Mouse (Mus musculus): ENCODE measurements around the gene Smim7.

DNA sequence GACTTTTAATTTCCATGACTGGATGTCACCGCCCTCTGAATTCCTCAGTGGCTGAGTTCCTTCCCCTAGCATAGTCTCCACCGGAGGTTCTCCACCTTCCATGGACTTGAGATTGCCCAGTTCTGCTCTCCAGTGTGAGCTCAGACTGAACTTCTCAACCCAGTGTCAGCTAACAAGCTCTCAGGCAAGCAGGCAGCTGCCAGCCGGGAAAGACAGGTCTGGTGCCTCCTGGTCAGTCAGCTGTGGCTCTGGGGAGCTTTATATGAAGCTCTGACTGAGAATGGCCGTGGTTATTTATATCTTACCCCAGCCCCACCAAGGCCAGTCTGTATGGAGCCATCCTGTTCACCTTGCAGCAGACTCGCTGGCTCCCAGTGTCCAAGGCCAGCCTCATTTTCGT lies 13.5 kb upstream of the Smim7 start:
- no peak for TF ChIP-seq CTCF (IDR thresholded peaks at IDR 0.05; ENCODE audit: low read depth)
- TF ChIP-seq EP300 (optimal IDR thresholded peaks at IDR 0.05), result no peak
